9 mouse cellular contexts compared by ENCODE assay signal in genomic region chr19:4559011-4559410, GRCm38 (mm10). TPM values are rescaled to one million over a fixed set of nuclear protein-coding genes. Genes with fewer than 3 reads are reported as not detected.
DNase-seq lines count a peak whose midpoint lies in the region; ATAC-seq and TF ChIP-seq lines count a peak whose summit lies in the region.
"Had no signal": no experiment of that assay in that cellular context is flagged by ENCODE, and none has a peak within 500 bp of the region (broad histone marks: within the 10 kb centered on the region; RNA-seq: fewer than 3 reads in every experiment).

No protein-coding gene starts in this region.

- peak overlapping the region; percentile 37 for H3K4me2 ChIP-seq in heart, embryonic 12.5 days
- H3K4me2 ChIP-seq in hindbrain, embryonic 14.5 days (replicated peaks), result no peak overlapping the region

- no peak overlapping the region for H3K9ac ChIP-seq in heart, embryonic 12.5 days
- H3K9ac ChIP-seq in heart, adult 2 months (ENCODE audit: low read depth, low read length), result no peak overlapping the region
- H3K9ac ChIP-seq in hindbrain, embryonic 14.5 days, result no peak overlapping the region

- no peaks in the 10 kb centered on the region for H3K36me3 ChIP-seq in heart, embryonic 12.5 days
- no peaks in the 10 kb centered on the region for H3K36me3 ChIP-seq in heart, adult 2 months (ENCODE audit: control insufficient read depth, insufficient read depth, low read length)
- no peaks in the 10 kb centered on the region for H3K36me3 ChIP-seq in hindbrain, embryonic 14.5 days (replicated peaks; ENCODE audit: control insufficient read depth, insufficient read depth)

- H3K27ac ChIP-seq in heart, embryonic 12.5 days (ENCODE audit: poor library complexity, severe bottlenecking), result peak overlapping the region; percentile 60
- H3K27ac ChIP-seq in heart, adult 2 months, result no peak overlapping the region
- H3K27ac ChIP-seq in brown adipose tissue, adult 24 weeks (replicated peaks; ENCODE audit: low read depth, low read length), result peak overlapping the region; percentile 82
- H3K27ac ChIP-seq in hindbrain, embryonic 14.5 days, result peak overlapping the region; percentile 72

- no peak overlapping the region for H3K4me3 ChIP-seq in heart, embryonic 12.5 days
- no peak overlapping the region for H3K4me3 ChIP-seq in heart, adult 2 months
- no peak overlapping the region for H3K4me3 ChIP-seq in brown adipose tissue, adult 24 weeks (ENCODE audit: insufficient read depth, low read depth, low read length)
- no peak overlapping the region for H3K4me3 ChIP-seq in hindbrain, embryonic 14.5 days (replicated peaks; ENCODE audit: low read length)

- no peak for TF ChIP-seq EP300 in heart, adult 2 months (IDR thresholded peaks at IDR 0.05; ENCODE audit: insufficient read depth, low read depth, low read length)

- H3K4me1 ChIP-seq in heart, embryonic 12.5 days (replicated peaks), result peaks cover 24% of the 10 kb centered on the region
- peaks cover 1% of the 10 kb centered on the region; the same call in 1 of the 2 replicates for H3K4me1 ChIP-seq in heart, adult 2 months (ENCODE audit: control insufficient read depth, insufficient read depth, low read length)
- H3K4me1 ChIP-seq in brown adipose tissue, adult 24 weeks (ENCODE audit: control insufficient read depth, insufficient read depth, insufficient read length, low read length), result peaks cover 28% of the 10 kb centered on the region
- H3K4me1 ChIP-seq in hindbrain, embryonic 14.5 days (replicated peaks; ENCODE audit: control insufficient read depth, insufficient read depth, low read length), result peaks cover 12% of the 10 kb centered on the region

- no peak for DNase-seq in heart, adult 2 months
- DNase-seq in hindbrain, embryonic 14.5 days (ENCODE audit: low spot score), result no peak
- no peak for DNase-seq in thymus, postnatal 14 days
- DNase-seq in spleen, adult 18-20 months, result no peak
- DNase-seq in kidney, adult 11 months, result no peak
- DNase-seq: kidney, adult 18-20 months had no signal

- no peaks in the 10 kb centered on the region for H3K27me3 ChIP-seq in heart, embryonic 12.5 days (replicated peaks)
- H3K27me3 ChIP-seq in heart, adult 2 months (ENCODE audit: control insufficient read depth, insufficient read depth, low read length), result no peaks in the 10 kb centered on the region
- H3K27me3 ChIP-seq in hindbrain, embryonic 14.5 days (ENCODE audit: control insufficient read depth, insufficient read depth, low read length), result no peaks in the 10 kb centered on the region

- TF ChIP-seq CTCF in heart, adult 2 months (IDR thresholded peaks at IDR 0.05), result no peak

- no peaks in the 10 kb centered on the region for H3K79me2 ChIP-seq in heart, adult 2 months (replicated peaks; ENCODE audit: control insufficient read depth, insufficient read depth, low read length)

- no peak for TF ChIP-seq POLR2A in heart, adult 2 months (IDR thresholded peaks at IDR 0.05; ENCODE audit: insufficient read depth, low read depth, low read length)

- no peaks in the 10 kb centered on the region for H3K9me3 ChIP-seq in heart, embryonic 12.5 days (replicated peaks)
- no peaks in the 10 kb centered on the region for H3K9me3 ChIP-seq in hindbrain, embryonic 14.5 days (ENCODE audit: control insufficient read depth, low read length)

- peak; percentile 46; the same call in 1 of the 2 replicates for ATAC-seq in heart, embryonic 12.5 days (ENCODE audit: insufficient number of reproducible peaks, low FRiP score)
- ATAC-seq in hindbrain, embryonic 14.5 days (ENCODE audit: low FRiP score), result no peak
- peak; percentile 10; the same call in 1 of the 2 replicates for ATAC-seq in megakaryocyte-erythroid progenitor cell, adult 5-6 weeks (replicated peaks; ENCODE audit: low FRiP score, low TSS enrichment, poor library complexity, severe bottlenecking)

- WGBS in heart, embryonic 12.5 days, result 56% methylated on average over 3 of the region's 3 CpGs
- 54% methylated on average over 3 of the region's 3 CpGs for WGBS in heart, adult 2 months
- 73% methylated on average over 3 of the region's 3 CpGs for WGBS in hindbrain, embryonic 14.5 days

- intact Hi-C loops in heart, adult 2 months (cut with DNase I), result no loop called here

RNA-seq across cellular contexts. Expression of gene Pcx, which starts 48.7 kb away (rescaled TPM):
- 15.9 and 16.6 TPM in 2 replicates for polyA plus RNA-seq in heart, embryonic 12.5 days (2016; fragmentation: Nextera tagmentation; extraction: Ambion mirVana)
- total RNA-seq in heart, adult 2 months (2021), result 10 to 100 TPM; 44.8 to 52.5 TPM
- 25.1 and 39.0 TPM in 2 replicates for polyA plus RNA-seq in heart, adult 2 months (2012; rRNA removed)
- polyA plus RNA-seq in brown adipose tissue, adult 24 weeks (2012; ENCODE audit: insufficient read depth, insufficient read length, missing spikeins), result 328 and 343 TPM in 2 replicates
- 27.5 and 31.3 TPM in 2 replicates for polyA plus RNA-seq in hindbrain, embryonic 14.5 days (2014; fragmentation: Nextera tagmentation; extraction: Ambion mirVana)
- total RNA-seq in megakaryocyte-erythroid progenitor cell, adult 5-6 weeks (2014; fragmentation: Nextera tagmentation), result 4.8 and 11.0 TPM in 2 replicates
- 2.9 and 3.9 TPM in 2 replicates for total RNA-seq in megakaryocyte-erythroid progenitor cell, adult 5-6 weeks (2017)

RNA-seq across cellular contexts. Expression of gene Lrfn4, which starts 56.5 kb away (rescaled TPM):
- polyA plus RNA-seq in heart, embryonic 12.5 days (2016; fragmentation: Nextera tagmentation; extraction: Ambion mirVana), result 7.6 and 8.0 TPM in 2 replicates
- 1 to 10 TPM; 7.7 to 9.4 TPM for total RNA-seq in heart, adult 2 months (2021)
- polyA plus RNA-seq in heart, adult 2 months (2012; rRNA removed), result 12.4 and 15.3 TPM in 2 replicates
- 0.36 TPM in 1 of 2 replicates, not detected in the other for polyA plus RNA-seq in brown adipose tissue, adult 24 weeks (2012; ENCODE audit: insufficient read depth, insufficient read length, missing spikeins)
- polyA plus RNA-seq in hindbrain, embryonic 14.5 days (2014; fragmentation: Nextera tagmentation; extraction: Ambion mirVana), result 17.9 and 18.9 TPM in 2 replicates
- total RNA-seq in megakaryocyte-erythroid progenitor cell, adult 5-6 weeks (2014; fragmentation: Nextera tagmentation), result 0.92 and 2.6 TPM in 2 replicates
- 1.1 and 2.4 TPM in 2 replicates for total RNA-seq in megakaryocyte-erythroid progenitor cell, adult 5-6 weeks (2017)
